Mouse (Mus musculus): ENCODE results near the gene Cyp27b1. TPM values are rescaled to one million over a fixed set of nuclear protein-coding genes. Genes with fewer than 3 reads are reported as not detected.

Gene Cyp27b1
- polyA plus RNA-seq, 1 experiment = 0.29 TPM

GRCm38 (mm10) chr10:127100414-127100813, 52.4 kb downstream of the Cyp27b1 start:
- DNase-seq = no peak
- WGBS = 87% methylated on average over 8 of the region's 8 CpGs
- no peak for TF ChIP-seq POLR2A (IDR thresholded peaks at IDR 0.05; ENCODE audit: borderline replicate concordance, insufficient read depth, low read length)
- TF ChIP-seq CTCF (IDR thresholded peaks at IDR 0.05; ENCODE audit: borderline replicate concordance, insufficient read depth, low read depth, low read length) = no peak
- no peak overlapping the region for H3K4me3 ChIP-seq (replicated peaks; ENCODE audit: insufficient read depth, low read depth, low read length)
- no peaks in the 10 kb centered on the region for H3K27me3 ChIP-seq (ENCODE audit: control insufficient read depth, insufficient read depth, low read length)
- no peak overlapping the region for H3K27ac ChIP-seq (ENCODE audit: insufficient read depth, low read length)
- H3K4me1 ChIP-seq (ENCODE audit: control insufficient read depth, insufficient read depth, low read length) = peaks cover 10% of the 10 kb centered on the region

- whole genome bisulfite sequencing = 85% methylated on average over 6 of the region's 6 CpGs
Observed at GRCm38 (mm10) chr10:127101151-127101550, 53.1 kb downstream of the Cyp27b1 start.

More at GRCm38 (mm10) chr10:127101151-127101550, 53.1 kb downstream of the Cyp27b1 start:
- Histone ChIP-seq H3K4me1 (ENCODE audit: control insufficient read depth, insufficient read depth, low read length) (peaks cover 7% of the 10 kb centered on the region), H3K27me3 (ENCODE audit: control insufficient read depth, insufficient read depth, low read length) (no peaks in the 10 kb centered on the region), H3K4me3 (replicated peaks; ENCODE audit: insufficient read depth, low read depth, low read length) (no peak overlapping the region), H3K27ac (ENCODE audit: insufficient read depth, low read length) (no peak overlapping the region)
- no peak for DNase-seq
- no peak for TF ChIP-seq CTCF (IDR thresholded peaks at IDR 0.05; ENCODE audit: borderline replicate concordance, insufficient read depth, low read depth, low read length)
- no peak for TF ChIP-seq POLR2A (IDR thresholded peaks at IDR 0.05; ENCODE audit: borderline replicate concordance, insufficient read depth, low read length)

Other genes starting within 250 kb of the Cyp27b1 start
- 10.2 and 10.4 TPM in 2 replicates for gene Atp23, start 146.9 kb upstream of the Cyp27b1 start, polyA plus RNA-seq (2012; rRNA removed)
- gene Ctdsp2, start 69.5 kb upstream of the Cyp27b1 start, polyA plus RNA-seq (2012; rRNA removed) = 96.2 and 101 TPM in 2 replicates
- 0.33 and 0.54 TPM in 2 replicates for gene Avil, start 47.5 kb upstream of the Cyp27b1 start, polyA plus RNA-seq (2012; rRNA removed)
- gene Tsfm, start 17.4 kb upstream of the Cyp27b1 start, polyA plus RNA-seq (2012; rRNA removed) = 45.2 and 45.4 TPM in 2 replicates
- 10.7 and 11.8 TPM in 2 replicates for gene Mettl1, start 6.8 kb upstream of the Cyp27b1 start, polyA plus RNA-seq (2012; rRNA removed)
- gene Eef1akmt3, start 6.7 kb upstream of the Cyp27b1 start, polyA plus RNA-seq (2012; rRNA removed) = 0.13 TPM in 2 replicates
- 11.8 TPM in 2 replicates for gene March9, start 11.9 kb downstream of the Cyp27b1 start, polyA plus RNA-seq (2012; rRNA removed)
- gene Cdk4, start 15.3 kb downstream of the Cyp27b1 start, polyA plus RNA-seq (2012; rRNA removed) = 141 and 143 TPM in 2 replicates
- 81.6 and 84.6 TPM in 2 replicates for gene Tspan31, start 22.0 kb downstream of the Cyp27b1 start, polyA plus RNA-seq (2012; rRNA removed)
- 99.5 and 109 TPM in 2 replicates for gene Agap2, start 27.0 kb downstream of the Cyp27b1 start, polyA plus RNA-seq (2012; rRNA removed)
- gene Os9, start 72.9 kb downstream of the Cyp27b1 start, polyA plus RNA-seq (2012; rRNA removed) = 98.9 and 100 TPM in 2 replicates
- 81.9 and 83.6 TPM in 2 replicates for gene B4galnt1, start 117.0 kb downstream of the Cyp27b1 start, polyA plus RNA-seq (2012; rRNA removed)
- 3.1 and 3.3 TPM in 2 replicates for gene Slc26a10, start 132.4 kb downstream of the Cyp27b1 start, polyA plus RNA-seq (2012; rRNA removed)
- 105 and 117 TPM in 2 replicates for gene Arhgef25, start 141.8 kb downstream of the Cyp27b1 start, polyA plus RNA-seq (2012; rRNA removed)
- gene Dtx3, start 147.5 kb downstream of the Cyp27b1 start, polyA plus RNA-seq (2012; rRNA removed) = 321 and 339 TPM in 2 replicates
- gene Pip4k2c, start 163.3 kb downstream of the Cyp27b1 start, polyA plus RNA-seq (2012; rRNA removed) = 58.8 and 64.1 TPM in 2 replicates
- gene Kif5a, start 215.1 kb downstream of the Cyp27b1 start, polyA plus RNA-seq (2012; rRNA removed) = 377 and 378 TPM in 2 replicates
- gene Dctn2, start 218.1 kb downstream of the Cyp27b1 start, polyA plus RNA-seq (2012; rRNA removed) = 322 and 328 TPM in 2 replicates
- 47.8 and 51.8 TPM in 2 replicates for gene Mbd6, start 240.8 kb downstream of the Cyp27b1 start, polyA plus RNA-seq (2012; rRNA removed)